Mouse (Mus musculus): ENCODE measurements at regions not wholly inside any gene's neighbourhood (a gene's known extent, or its start where the extent isn't known, plus 50 kb on each side); places are given as distances from the start of the nearest gene placed in this dataset.

GRCm38 (mm10) chr17:45893698-45894097, 138.5 kb downstream of the Vegfa start:
- DNase-seq (ENCODE audit: low spot score) = peak; percentile 48

- peak; percentile 20 for DNase-seq (ENCODE audit: low spot score)
Measured at GRCm38 (mm10) chr17:45893094-45893493, 139.1 kb downstream of the Vegfa start.

- DNase-seq (ENCODE audit: low spot score) = peak; percentile 77
Measured at GRCm38 (mm10) chr17:45889451-45889850, 142.7 kb downstream of the Vegfa start.

- DNase-seq (ENCODE audit: low spot score) = no peak
Measured at GRCm38 (mm10) chr17:45889051-45889450, 143.1 kb downstream of the Vegfa start.

GRCm38 (mm10) chr17:45886420-45887049, 145.6 kb downstream of the Vegfa start:
- peak; percentile 22 for DNase-seq (ENCODE audit: low spot score)

GRCm38 (mm10) chr17:45885461-45886336, 146.5 kb downstream of the Vegfa start:
- no peak for DNase-seq (ENCODE audit: low spot score)

GRCm38 (mm10) chr17:45884021-45884722, 148.0 kb downstream of the Vegfa start:
- DNase-seq (ENCODE audit: low spot score) = no peak

- DNase-seq (ENCODE audit: low spot score) = no peak
Measured at GRCm38 (mm10) chr17:45882682-45883081, 149.0 kb upstream of the 1600014C23Rik start.

GRCm38 (mm10) chr17:45881284-45881683, 147.6 kb upstream of the 1600014C23Rik start:
- no peak for DNase-seq (ENCODE audit: low spot score)

GRCm38 (mm10) chr17:45880761-45881160, 147.1 kb upstream of the 1600014C23Rik start:
- DNase-seq (ENCODE audit: low spot score) = no peak

- peak; percentile 43 for DNase-seq (ENCODE audit: low spot score)
Measured at GRCm38 (mm10) chr17:45879478-45880250, 146.0 kb upstream of the 1600014C23Rik start.

GRCm38 (mm10) chr17:45878394-45878793, 144.8 kb upstream of the 1600014C23Rik start:
- DNase-seq (ENCODE audit: low spot score) = no peak

- no peak for DNase-seq (ENCODE audit: low spot score)
Measured at GRCm38 (mm10) chr17:45875325-45875724, 141.7 kb upstream of the 1600014C23Rik start.

- DNase-seq (ENCODE audit: low spot score) = no peak
Measured at GRCm38 (mm10) chr17:45873996-45874395, 140.4 kb upstream of the 1600014C23Rik start.

- DNase-seq (ENCODE audit: low spot score) = no peak
Measured at GRCm38 (mm10) chr17:45873200-45873955, 139.7 kb upstream of the 1600014C23Rik start.

GRCm38 (mm10) chr17:45871666-45872653, 138.3 kb upstream of the 1600014C23Rik start:
- DNase-seq (ENCODE audit: low spot score) = no peak

GRCm38 (mm10) chr17:45871067-45871466, 137.4 kb upstream of the 1600014C23Rik start:
- DNase-seq (ENCODE audit: low spot score) = no peak

GRCm38 (mm10) chr17:45869014-45869968, 135.6 kb upstream of the 1600014C23Rik start:
- DNase-seq (ENCODE audit: low spot score) = peak; percentile 26

Measured in gastrocnemius, adult 18-20 months (tissue).